Mouse (Mus musculus) ovary, postnatal 36 days (tissue): ENCODE data around the gene 1700010B08Rik.

Experiments
- DNase-seq: peaks from one replicate; pipeline ENCODE4 v3.0.0; 2022; ENCODE audit warnings: low spot score, mixed read lengths

The 1700010B08Rik gene

DNA sequence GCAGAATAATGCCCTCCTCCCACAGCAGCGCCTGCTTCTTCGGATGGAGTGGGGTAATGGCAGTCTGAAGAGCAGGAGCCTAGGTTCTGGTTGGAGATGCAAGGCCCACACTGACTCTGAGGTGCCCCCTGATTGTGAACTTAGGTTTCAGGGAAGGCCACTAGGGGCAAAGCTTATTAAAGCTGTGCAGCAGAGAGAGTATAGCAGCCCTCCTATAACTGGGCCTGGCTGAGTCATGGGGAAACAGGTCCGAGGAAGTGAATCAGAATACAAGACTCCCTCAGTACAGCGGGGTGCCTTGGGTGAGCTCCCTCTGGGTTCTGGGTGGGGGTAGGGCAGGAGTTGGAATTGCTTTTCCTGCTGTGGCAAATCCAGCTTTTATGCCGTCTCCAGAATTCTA lies 51.4 kb downstream of the 1700010B08Rik start:
- no peak for DNase-seq
